Mouse (Mus musculus) small intestine, adult 2 months (tissue): ENCODE results near the gene Rab29. TPM values are rescaled to one million over a fixed set of nuclear protein-coding genes. Genes with fewer than 3 reads are reported as not detected.

Source experiments
- H3K27ac ChIP-seq: fragments of 200-500 bp; 2 replicates; pipeline ENCODE4 v1.5.1; 2012; ENCODE audit warnings: low read depth, low read length, control low read depth, inconsistent platforms; ENCODE audit not compliant: insufficient read depth
- H3K27me3 ChIP-seq: fragments of 200-500 bp; 2 replicates; pipeline ENCODE4 v1.6.1; 2012; ENCODE audit warnings: mild to moderate bottlenecking, moderate library complexity, low read length, inconsistent platforms; ENCODE audit not compliant: control insufficient read depth, insufficient read depth
- H3K36me3 ChIP-seq: fragments of 200-500 bp; 2 replicates; pipeline ENCODE4 v1.6.1; 2012; ENCODE audit warnings: mild to moderate bottlenecking, low read length, control low read depth, inconsistent platforms; ENCODE audit not compliant: control insufficient read depth, insufficient read depth
- H3K4me1 ChIP-seq: fragments of 200-500 bp; 2 replicates; pipeline ENCODE4 v1.6.1; 2012; ENCODE audit warnings: low read length, inconsistent platforms, mixed read lengths; ENCODE audit not compliant: control insufficient read depth, insufficient read depth, insufficient read length
- H3K4me3 ChIP-seq: fragments of 200-500 bp; 2 replicates; pipeline ENCODE4 v1.5.1; 2012; ENCODE audit warnings: low read depth, mild to moderate bottlenecking, control low read depth, inconsistent platforms, low read length, moderate library complexity
- CTCF ChIP-seq: fragments of 200-500 bp; IDR thresholded peaks from 2 replicates; pipeline ENCODE4 v1.5.1; 2012; ENCODE audit warnings: low read depth, mild to moderate bottlenecking, control low read depth, inconsistent platforms, low read length, moderate library complexity, mixed read lengths; ENCODE audit not compliant: insufficient replicate concordance, insufficient read length; ENCODE audit errors: extremely low read depth
- POLR2A ChIP-seq: fragments of 200-500 bp; IDR thresholded peaks from 2 replicates; pipeline ENCODE4 v1.6.1; 2012; ENCODE audit warnings: low read depth, mild to moderate bottlenecking, control low read depth, inconsistent platforms, low read length, moderate library complexity
- WGBS: fragments of 180-500 bp; shearing (Covaris S2); methylation state at CpG from one replicate; pipeline ENCODE4 v1.1.7; 2018; 5-methylcytosine and 5-hydroxymethylcytosine counted together
- polyA plus RNA-seq: library from polyadenylated mRNA; depleted of rRNA; stranded (reverse); fragments of >200 nt; gene quantifications from 2 replicates; pipeline ENCODE4 v1.2.3, GENCODE M21; 2012

Gene Rab29
- polyA plus RNA-seq, 1 experiment = 10.3 TPM

DNA sequence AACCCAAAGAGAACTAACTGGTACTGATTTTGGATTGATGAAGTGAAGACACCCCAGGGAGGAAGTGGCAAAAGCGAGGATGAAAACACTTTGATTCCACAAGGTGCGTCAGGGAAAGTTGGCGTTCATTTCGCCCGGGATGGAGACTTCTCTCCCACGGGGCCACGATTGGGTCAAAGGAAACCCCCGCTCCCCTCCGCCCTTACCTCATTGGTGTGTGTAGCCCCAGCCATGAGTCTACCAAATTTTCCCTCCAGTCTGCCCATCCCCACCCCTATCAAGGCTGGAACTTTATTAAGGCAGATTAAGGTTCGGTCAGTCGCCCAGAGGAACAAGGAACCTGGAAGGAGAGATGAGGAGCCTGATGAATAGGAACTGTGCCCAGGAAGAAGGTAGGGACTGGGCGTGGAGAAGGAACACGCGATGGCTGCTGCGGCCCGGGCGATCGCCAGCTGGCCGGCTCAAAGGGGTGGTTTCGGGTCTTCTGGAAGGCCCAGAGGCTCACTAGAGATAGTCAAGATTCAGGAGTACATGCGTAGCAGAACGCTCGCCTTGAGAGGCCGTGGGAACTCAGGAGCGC, 39.7 kb upstream of the Rab29 start, which contains the start of gene Slc41a1:
Gene Slc41a1 (plus strand): TSS at position 287 of the 580 bp plus-strand sequence.
- H3K36me3 ChIP-seq = no peaks in the 10 kb centered on the region; the same call in 1 of the 2 replicates
- H3K4me1 ChIP-seq = no peaks in the 10 kb centered on the region
- no peaks in the 10 kb centered on the region for H3K27me3 ChIP-seq
- H3K4me3 ChIP-seq = peak within 1 kb of the TSS; percentile 95
- TF ChIP-seq POLR2A (no peak), CTCF (no peak)
- peak within 1 kb of the TSS; percentile 84 for H3K27ac ChIP-seq
- 7% methylated on average over 25 of the region's 25 CpGs for WGBS

GRCm38 (mm10) chr1:131827787-131828258, 39.2 kb upstream of the Rab29 start:
- TF ChIP-seq CTCF (no peak), POLR2A (peak; percentile 61; the same call in 1 of the 2 replicates)
- Histone ChIP-seq H3K36me3 (no peaks in the 10 kb centered on the region; the same call in 1 of the 2 replicates), H3K4me3 (peak overlapping the region; percentile 95), H3K27me3 (no peaks in the 10 kb centered on the region), H3K4me1 (no peaks in the 10 kb centered on the region), H3K27ac (peak overlapping the region; percentile 84)
- WGBS = under 1% methylated on average over 36 of the region's 36 CpGs

DNA sequence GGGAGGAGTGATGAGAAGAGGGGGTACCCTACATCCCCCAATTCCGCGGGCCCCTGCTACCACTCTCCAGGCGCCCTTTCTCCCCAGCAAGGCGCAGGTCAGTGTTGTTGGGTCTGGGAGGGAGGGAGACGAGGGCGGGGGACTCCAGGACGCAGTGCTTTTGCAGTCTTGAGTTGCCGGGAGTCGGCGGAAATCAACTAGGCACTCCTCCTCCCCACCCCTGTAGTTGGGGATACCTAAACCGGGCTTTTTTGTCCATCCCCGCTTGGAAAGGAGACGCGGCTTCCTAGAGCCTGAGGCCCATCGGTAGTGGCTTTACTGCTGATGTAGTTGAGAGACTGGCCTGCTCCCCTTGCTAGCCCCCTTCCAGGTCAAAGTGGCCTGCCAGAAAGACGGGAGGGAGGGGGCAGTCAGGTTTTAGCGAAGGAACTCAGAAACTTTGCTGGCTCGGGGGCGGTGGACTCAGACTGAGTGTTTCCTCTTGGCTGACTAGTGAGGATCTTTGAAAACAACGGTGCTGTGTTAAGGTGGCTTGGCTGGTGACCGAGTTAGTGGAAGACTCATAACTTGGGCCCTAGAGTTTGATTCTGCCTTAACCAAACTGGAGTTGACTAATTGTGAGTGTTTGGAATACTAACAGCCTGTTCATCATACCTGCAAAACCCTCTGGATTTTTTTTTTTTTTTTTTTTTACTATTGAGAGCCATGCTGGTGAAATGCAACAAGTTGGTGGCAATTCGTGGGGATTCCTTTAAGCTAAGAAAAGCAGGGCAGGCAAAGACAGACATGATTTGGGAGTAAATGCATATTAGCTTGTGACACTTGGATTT, 38.5 kb upstream of the Rab29 start:
- no peak for TF ChIP-seq CTCF
- no peak for TF ChIP-seq POLR2A
- no peaks in the 10 kb centered on the region for H3K27me3 ChIP-seq
- H3K36me3 ChIP-seq = no peaks in the 10 kb centered on the region; the same call in 1 of the 2 replicates
- peak overlapping the region; percentile 84 for H3K27ac ChIP-seq
- H3K4me3 ChIP-seq = peak overlapping the region; percentile 95
- 2% methylated on average over 22 of the region's 22 CpGs for WGBS
- H3K4me1 ChIP-seq = no peaks in the 10 kb centered on the region

GRCm38 (mm10) chr1:131829279-131829678, 37.7 kb upstream of the Rab29 start:
- H3K27ac ChIP-seq = no peak overlapping the region
- H3K36me3 ChIP-seq = no peaks in the 10 kb centered on the region; the same call in 1 of the 2 replicates
- H3K4me1 ChIP-seq = no peaks in the 10 kb centered on the region
- no peaks in the 10 kb centered on the region for H3K27me3 ChIP-seq
- TF ChIP-seq POLR2A = no peak
- no peak for TF ChIP-seq CTCF
- WGBS = 61% methylated on average over 5 of the region's 5 CpGs
- no peak overlapping the region for H3K4me3 ChIP-seq

DNA sequence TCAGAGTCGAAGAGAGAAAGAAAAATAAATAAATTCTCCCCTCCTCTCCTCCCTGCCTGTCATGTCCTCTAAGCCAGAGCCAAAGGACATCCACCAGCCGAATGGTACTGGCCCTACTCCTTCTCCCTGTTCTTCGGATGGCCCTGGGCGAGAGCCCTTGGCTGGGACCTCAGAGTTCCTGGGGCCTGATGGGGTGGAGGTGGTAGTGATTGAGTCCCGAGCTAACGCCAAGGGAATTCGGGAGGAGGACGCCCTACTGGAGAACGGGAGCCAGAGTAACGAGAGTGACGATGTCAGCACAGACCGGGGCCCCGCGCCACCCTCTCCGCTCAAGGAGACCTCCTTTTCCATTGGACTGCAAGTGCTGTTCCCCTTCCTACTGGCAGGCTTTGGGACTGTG, 36.5 kb upstream of the Rab29 start:
- Histone ChIP-seq H3K4me1 (no peaks in the 10 kb centered on the region), H3K27me3 (no peaks in the 10 kb centered on the region), H3K36me3 (no peaks in the 10 kb centered on the region; the same call in 1 of the 2 replicates), H3K27ac (no peak overlapping the region), H3K4me3 (no peak overlapping the region)
- 90% methylated on average over 15 of the region's 15 CpGs for WGBS
- TF ChIP-seq POLR2A (no peak), CTCF (no peak)

GRCm38 (mm10) chr1:131830971-131831641, 35.9 kb upstream of the Rab29 start:
- Histone ChIP-seq H3K36me3 (no peaks in the 10 kb centered on the region; the same call in 1 of the 2 replicates), H3K4me3 (no peak overlapping the region), H3K4me1 (no peaks in the 10 kb centered on the region), H3K27ac (no peak overlapping the region), H3K27me3 (no peaks in the 10 kb centered on the region)
- no peak for TF ChIP-seq POLR2A
- TF ChIP-seq CTCF = no peak
- 87% methylated on average over 8 of the region's 8 CpGs for WGBS

DNA sequence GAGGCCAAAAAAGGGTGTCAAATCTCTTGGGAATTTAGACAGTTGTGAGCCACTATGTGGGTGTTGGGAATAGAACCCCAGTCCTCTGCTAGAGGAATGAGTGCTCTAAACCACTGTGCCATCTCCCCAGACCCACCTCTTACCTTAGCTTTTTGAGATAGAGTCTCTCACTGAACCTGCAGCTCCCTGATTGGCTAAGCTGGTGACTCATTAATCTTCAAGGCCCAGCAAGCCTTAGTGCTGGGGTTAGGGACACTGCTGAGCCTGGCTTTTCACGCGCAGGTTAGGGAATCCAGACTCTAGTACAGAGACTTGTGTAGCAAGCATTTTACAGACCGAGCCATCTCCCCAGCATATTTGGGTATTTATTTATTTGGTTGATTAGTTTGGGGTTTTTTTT, 30.0 kb upstream of the Rab29 start:
- Histone ChIP-seq H3K27ac (no peak overlapping the region), H3K4me3 (no peak overlapping the region), H3K27me3 (no peaks in the 10 kb centered on the region), H3K36me3 (peaks cover 2% of the 10 kb centered on the region; the same call in 1 of the 2 replicates), H3K4me1 (no peaks in the 10 kb centered on the region)
- TF ChIP-seq POLR2A = no peak
- no peak for TF ChIP-seq CTCF
- 79% methylated on average over 3 of the region's 3 CpGs for WGBS
